In genomic region chr2:35318405-35318804, GRCm38 (mm10) we compare ENCODE assay signal across 25 mouse cellular contexts. TPM values are rescaled to one million over a fixed set of nuclear protein-coding genes. Genes with fewer than 3 reads are reported as not detected.
DNase-seq lines count a peak whose midpoint lies in the region; ATAC-seq lines count a peak whose summit lies in the region.
"Had no signal": no experiment of that assay in that cellular context is flagged by ENCODE, and none has a peak within 500 bp of the region (broad histone marks: within the 10 kb centered on the region; RNA-seq: fewer than 3 reads in every experiment).

No protein-coding gene starts in this region.

- peak overlapping the region; percentile 33 for H3K4me3 ChIP-seq in erythroblast, embryonic 14.5 days (replicated peaks)
- no peak overlapping the region for H3K4me3 ChIP-seq in heart, embryonic 13.5 days
- no peak overlapping the region for H3K4me3 ChIP-seq in liver, embryonic 15.5 days (replicated peaks)
- H3K4me3 ChIP-seq: embryonic facial prominence, embryonic 10.5 days; forebrain, embryonic 15.5 days; hindbrain, embryonic 13.5 days had no signal

- H3K27me3 ChIP-seq in erythroblast, embryonic 14.5 days (ENCODE audit: control insufficient read depth): no peaks in the 10 kb centered on the region
- no peaks in the 10 kb centered on the region for H3K27me3 ChIP-seq in heart, embryonic 13.5 days (replicated peaks)
- no peaks in the 10 kb centered on the region for H3K27me3 ChIP-seq in liver, embryonic 15.5 days
- H3K27me3 ChIP-seq: forebrain, embryonic 15.5 days; hindbrain, embryonic 13.5 days had no signal

- no peak overlapping the region for H3K9ac ChIP-seq in heart, embryonic 13.5 days
- peak overlapping the region; percentile 25; the same call in 1 of the 2 replicates for H3K9ac ChIP-seq in liver, embryonic 15.5 days
- H3K9ac ChIP-seq: forebrain, embryonic 15.5 days; hindbrain, embryonic 13.5 days had no signal

- H3K4me2 ChIP-seq in heart, embryonic 13.5 days: 0 out of 2 replicates have a peak overlapping the region, but pooled peaks have one; percentile 47
- peak overlapping the region; percentile 58 for H3K4me2 ChIP-seq in liver, embryonic 15.5 days
- H3K4me2 ChIP-seq: forebrain, embryonic 15.5 days; hindbrain, embryonic 13.5 days had no signal

- peaks cover 100% of the 10 kb centered on the region for H3K36me3 ChIP-seq in erythroblast, embryonic 14.5 days (ENCODE audit: control insufficient read depth)
- peaks cover 44% of the 10 kb centered on the region for H3K36me3 ChIP-seq in heart, embryonic 13.5 days
- H3K36me3 ChIP-seq in liver, embryonic 15.5 days (replicated peaks): peaks cover 99% of the 10 kb centered on the region
- H3K36me3 ChIP-seq: forebrain, embryonic 15.5 days; hindbrain, embryonic 13.5 days had no signal

- intact Hi-C loops in heart, postnatal 25 days (cut with DNase I): no loop called here

- DNase-seq in heart, postnatal 25 days (ENCODE audit: low spot score): no peak
- DNase-seq in testis, postnatal 14 days (ENCODE audit: low spot score): no peak
- no peak for DNase-seq in right cerebral cortex, adult 2 months (ENCODE audit: low spot score in 2 of 2)
- DNase-seq: adrenal gland, postnatal 10 days; cerebellum, adult 2 months; cerebellum, postnatal 10 days; gastrocnemius, postnatal 10 days had no signal

- H3K9me3 ChIP-seq in erythroblast, embryonic 14.5 days (ENCODE audit: control insufficient read depth, low read length): no peaks in the 10 kb centered on the region
- H3K9me3 ChIP-seq in heart, embryonic 13.5 days: no peaks in the 10 kb centered on the region
- no peaks in the 10 kb centered on the region for H3K9me3 ChIP-seq in liver, embryonic 15.5 days (replicated peaks)
- H3K9me3 ChIP-seq: embryonic facial prominence, embryonic 10.5 days; forebrain, embryonic 15.5 days; hindbrain, embryonic 13.5 days had no signal

- peak overlapping the region; percentile 48; the same call in 1 of the 2 replicates for H3K27ac ChIP-seq in heart, embryonic 13.5 days (replicated peaks)
- H3K27ac ChIP-seq in liver, embryonic 15.5 days (replicated peaks): peak overlapping the region; percentile 82
- H3K27ac ChIP-seq: embryonic facial prominence, embryonic 10.5 days; forebrain, embryonic 15.5 days; hindbrain, embryonic 13.5 days; hindbrain, postnatal 0 days had no signal

- peaks cover 78% of the 10 kb centered on the region for H3K4me1 ChIP-seq in erythroblast, embryonic 14.5 days (ENCODE audit: control insufficient read depth)
- H3K4me1 ChIP-seq in heart, embryonic 13.5 days: peaks cover 45% of the 10 kb centered on the region
- peaks cover 78% of the 10 kb centered on the region for H3K4me1 ChIP-seq in liver, embryonic 15.5 days (replicated peaks)

- WGBS in heart, embryonic 13.5 days: 35% methylated on average over 12 of the region's 12 CpGs
- WGBS in liver, embryonic 15.5 days (ENCODE audit: insufficient replicate concordance): 28% methylated on average over 12 of the region's 12 CpGs

- ATAC-seq in erythroblast, adult 5-6 weeks (replicated peaks; ENCODE audit: low FRiP score, poor library complexity, severe bottlenecking): no peak
- no peak for ATAC-seq in heart, embryonic 13.5 days (ENCODE audit: extremely low read depth, insufficient number of reproducible peaks, low FRiP score, low TSS enrichment)
- peak; percentile 42 for ATAC-seq in liver, embryonic 15.5 days (ENCODE audit: insufficient read depth)
- ATAC-seq: forebrain, embryonic 15.5 days; hindbrain, postnatal 0 days had no signal

RNA-seq across cellular contexts. Expression of gene Stom, which starts 18.4 kb away (rescaled TPM):
- polyA plus RNA-seq in erythroblast, embryonic 14.5 days (2012): 29.1 and 34.6 TPM in 2 replicates
- total RNA-seq in erythroblast, adult 5-6 weeks (2015; ENCODE audit: low replicate concordance): 374 and 432 TPM in 2 replicates
- 642 and 716 TPM in 2 replicates for total RNA-seq in erythroblast, adult 5-6 weeks (2017; ENCODE audit: low replicate concordance)
- polyA plus RNA-seq in heart, embryonic 13.5 days (2015; fragmentation: Nextera tagmentation; extraction: Ambion mirVana): 40.3 and 43.0 TPM in 2 replicates
- 10 to 100 TPM; 64.4 to 68.1 TPM for total RNA-seq in heart, postnatal 25 days (2021)
- 169 and 191 TPM in 2 replicates for polyA plus RNA-seq in liver, embryonic 15.5 days (2015; fragmentation: Nextera tagmentation; extraction: Ambion mirVana)

RNA-seq across cellular contexts. Expression of gene 4930568D16Rik, which starts 49.1 kb away (rescaled TPM):
- not detected in 2 replicates for polyA plus RNA-seq in erythroblast, embryonic 14.5 days (2012)
- total RNA-seq in erythroblast, adult 5-6 weeks (2015; ENCODE audit: low replicate concordance): not detected in 2 replicates
- not detected in 2 replicates for total RNA-seq in erythroblast, adult 5-6 weeks (2017; ENCODE audit: low replicate concordance)
- polyA plus RNA-seq in heart, embryonic 13.5 days (2015; fragmentation: Nextera tagmentation; extraction: Ambion mirVana): not detected in 2 replicates
- total RNA-seq in heart, postnatal 25 days (2021): not detected
- polyA plus RNA-seq in liver, embryonic 15.5 days (2015; fragmentation: Nextera tagmentation; extraction: Ambion mirVana): not detected in 2 replicates
- total RNA-seq: adrenal gland, postnatal 10 days; gastrocnemius, postnatal 10 days; heart, postnatal 10 days; hematopoietic stem cell, adult 5-6 weeks; hindbrain, postnatal 0 days; MEL had no signal
- polyA plus RNA-seq: C2C12; cerebellum, adult 2 months; embryonic facial prominence, embryonic 10.5 days; embryonic facial prominence, embryonic 14.5 days; forebrain, embryonic 11.5 days; forebrain, embryonic 15.5 days; frontal cortex, adult 2 months; gonadal fat pad, adult 2 months; heart, embryonic 14.5 days; hindbrain, embryonic 13.5 days; hindbrain, postnatal 0 days; intestine, embryonic 14.5 days had no signal
